Mouse (Mus musculus): ENCODE data around the gene Spc25. TPM values are rescaled to one million over a fixed set of nuclear protein-coding genes. Genes with fewer than 3 reads are reported as not detected.

Spc25 gene
- 3.1 TPM for polyA plus RNA-seq (2014; fragmentation: Illumina TruSeq; extraction: RNeasy Lipid Tissue Mini Kit (QIAGEN cat#74804); ENCODE audit: low read depth, low replicate concordance)

DNA sequence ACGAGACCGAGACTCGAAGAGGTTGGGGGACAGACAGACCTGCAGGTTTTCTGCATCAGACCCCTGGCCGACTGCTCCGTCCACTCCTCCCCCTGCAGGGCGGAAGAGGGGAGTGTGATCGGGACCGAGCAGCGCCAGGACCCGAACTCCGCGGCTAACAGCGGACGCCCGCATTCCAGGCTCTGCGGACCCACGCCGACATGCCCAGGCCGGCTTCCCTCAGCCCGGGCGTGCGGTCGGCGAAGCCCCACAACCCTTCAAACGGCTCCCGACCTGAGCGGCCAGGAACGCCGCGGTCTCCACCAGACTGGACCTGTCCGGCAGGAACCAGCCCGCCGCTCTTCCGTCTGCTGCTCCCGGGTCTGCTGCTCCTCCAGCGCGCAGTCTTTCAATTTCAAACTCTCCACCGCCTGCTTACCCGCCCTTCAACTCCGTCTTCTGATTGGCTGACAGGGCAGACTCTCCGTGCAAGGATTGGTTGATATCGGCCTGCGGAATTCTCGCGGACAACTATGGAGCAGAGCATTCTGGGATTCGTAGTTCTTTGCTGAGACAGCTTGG, at the start of gene Spc25:
Gene Spc25 (minus strand): TSS at position 404 of the 561 bp plus-strand sequence.

GRCm38 (mm10) chr2:69210773-69211172, 4.8 kb upstream of the Spc25 start, which contains the start of gene G6pc2:
Gene G6pc2, plus strand, starts transcription at chr2:69211073.

Other genes with a start within 250 kb of the Spc25 start
- 1.9 TPM for gene Nostrin, start 70.4 kb downstream of the Spc25 start, polyA plus RNA-seq (2014; fragmentation: Illumina TruSeq; extraction: RNeasy Lipid Tissue Mini Kit (QIAGEN cat#74804); ENCODE audit: low read depth, low replicate concordance)
- gene G6pc2, start 4.9 kb upstream of the Spc25 start, polyA plus RNA-seq (2014; fragmentation: Illumina TruSeq; extraction: RNeasy Lipid Tissue Mini Kit (QIAGEN cat#74804); ENCODE audit: low read depth, low replicate concordance) = not detected
- gene Abcb11, start 136.4 kb upstream of the Spc25 start, polyA plus RNA-seq (2014; fragmentation: Illumina TruSeq; extraction: RNeasy Lipid Tissue Mini Kit (QIAGEN cat#74804); ENCODE audit: low read depth, low replicate concordance) = 0.07 TPM
- gene Dhrs9, start 174.3 kb upstream of the Spc25 start, polyA plus RNA-seq (2014; fragmentation: Illumina TruSeq; extraction: RNeasy Lipid Tissue Mini Kit (QIAGEN cat#74804); ENCODE audit: low read depth, low replicate concordance) = 0.69 TPM

Measured in adipose tissue, adult 10 weeks (tissue).